Mouse (Mus musculus) skeletal muscle tissue, adult 2 months (tissue): Measurements from ENCODE around the gene Msi2.

Experiments used
- DNase-seq: peaks from one replicate; pipeline ENCODE4 v3.0.0-alpha.2; 2012; ENCODE audit warnings: low read depth, low spot score

The Msi2 gene

DNA sequence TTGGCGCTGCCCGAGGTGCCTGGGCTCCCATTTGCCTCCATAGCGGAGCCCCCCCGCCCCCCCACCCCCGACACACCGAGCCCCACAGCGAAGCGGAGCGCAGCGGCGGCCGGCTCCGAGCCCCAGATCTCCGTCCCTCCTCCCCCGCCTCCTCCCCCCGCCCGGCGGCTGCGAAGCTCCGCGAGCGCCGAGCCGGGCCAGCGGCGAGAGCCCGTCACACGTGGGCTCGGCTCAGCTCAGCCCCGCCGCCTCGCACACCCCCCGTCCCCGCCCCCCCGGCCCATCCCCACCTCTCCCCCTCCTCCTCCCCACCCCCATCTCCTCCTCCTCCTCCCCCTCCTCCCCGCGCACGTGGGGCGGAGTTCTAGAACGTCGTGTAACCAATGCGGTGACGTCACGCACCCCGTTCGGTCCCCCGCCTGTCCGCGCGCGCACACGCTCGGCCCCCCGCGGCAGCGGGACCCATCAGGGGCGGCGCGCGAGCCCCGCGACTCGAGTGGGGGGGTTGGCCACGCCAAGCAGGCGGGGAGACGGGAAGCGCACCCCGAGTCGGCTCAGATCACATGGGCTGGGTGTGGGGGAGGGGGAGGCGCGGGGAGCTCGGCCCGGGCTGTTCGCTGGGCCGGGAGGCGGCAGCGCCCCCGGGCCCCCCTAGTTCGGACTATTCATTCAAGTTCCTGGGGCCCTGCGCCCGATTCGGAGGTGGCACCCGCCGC lies at the start of gene Msi2:
TSS of gene Msi2 (minus strand) at position 464 of the 716 bp plus-strand sequence.
- DNase-seq, result peak; percentile 95

DNA sequence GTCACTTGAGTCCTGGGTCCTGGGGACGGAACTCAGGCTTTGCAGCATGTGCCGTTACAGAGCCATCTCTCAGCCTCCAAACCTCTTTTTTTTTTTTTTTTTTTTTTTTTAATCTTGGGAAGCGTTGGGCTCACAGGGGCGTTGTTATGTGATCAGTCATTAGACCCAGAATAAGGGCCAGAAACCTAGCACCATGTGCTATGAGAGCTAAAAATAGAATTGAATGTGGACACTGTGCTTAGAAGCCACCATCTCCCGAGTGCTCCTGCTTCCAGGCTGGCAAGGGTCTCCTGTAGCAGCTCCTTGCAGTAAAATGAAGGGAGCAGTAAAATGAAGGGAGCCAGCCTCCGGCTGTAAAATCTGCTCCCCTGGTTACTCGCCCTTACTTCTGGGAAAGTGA lies 47.3 kb upstream of the Msi2 start:
- DNase-seq, result peak; percentile 65

DNA sequence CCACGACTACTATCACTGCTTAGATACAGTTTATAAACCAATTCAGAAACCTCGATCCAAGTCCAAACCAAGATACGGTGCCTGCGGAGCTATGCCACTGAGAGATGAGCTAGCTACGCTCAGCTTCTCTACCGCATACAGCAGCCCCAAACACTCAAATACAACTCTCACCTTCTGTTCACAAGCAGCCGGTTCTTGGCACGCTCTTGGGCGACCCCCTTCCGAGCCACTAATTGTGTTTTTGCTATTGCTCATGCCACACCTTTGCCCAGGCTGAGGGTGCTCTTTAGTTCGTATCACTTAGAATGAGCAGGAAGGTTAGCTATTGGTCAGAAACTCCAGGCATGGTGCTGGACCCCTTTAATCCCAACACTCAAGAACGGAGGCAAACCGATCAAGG lies 45.1 kb upstream of the Msi2 start:
- no peak for DNase-seq

DNA sequence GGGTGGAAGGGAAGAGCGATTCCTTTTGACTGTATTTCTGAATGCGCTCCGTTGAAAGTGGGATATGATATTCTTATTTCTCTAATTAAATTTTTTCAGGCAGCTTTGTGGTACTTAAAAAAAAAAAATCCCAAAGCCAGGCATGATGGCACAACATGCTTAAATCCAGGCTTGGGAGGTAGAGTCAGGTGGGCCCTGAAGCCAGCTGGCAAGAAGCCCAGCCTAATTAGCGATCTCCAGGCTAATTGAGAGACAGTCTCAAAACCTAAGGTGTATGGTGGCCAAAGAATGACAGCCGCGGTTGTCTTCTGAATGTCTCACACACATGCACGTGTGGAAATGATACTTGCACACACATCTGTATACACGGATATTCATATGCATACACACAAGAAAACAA lies 41.2 kb upstream of the Msi2 start:
- no peak for DNase-seq

DNA sequence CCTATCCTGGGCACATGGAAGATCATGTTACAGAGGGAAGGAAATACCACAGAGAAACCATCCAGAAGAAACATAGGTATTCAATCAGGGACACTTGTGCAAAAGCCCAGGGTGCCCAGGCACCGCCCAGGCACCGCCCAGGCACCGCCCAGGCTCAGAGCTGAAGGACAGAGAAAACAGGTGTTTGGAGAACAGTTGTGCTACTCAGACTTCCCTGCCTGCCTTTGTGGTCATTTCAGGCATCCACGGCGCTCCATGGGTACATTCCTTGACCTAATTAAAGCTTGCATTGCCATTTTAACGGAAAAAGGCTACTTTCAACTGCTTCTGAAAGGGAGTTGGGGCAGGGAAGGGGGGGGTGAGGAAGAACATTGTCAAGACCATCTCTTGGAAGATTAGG lies 40.1 kb upstream of the Msi2 start:
- no peak for DNase-seq

DNA sequence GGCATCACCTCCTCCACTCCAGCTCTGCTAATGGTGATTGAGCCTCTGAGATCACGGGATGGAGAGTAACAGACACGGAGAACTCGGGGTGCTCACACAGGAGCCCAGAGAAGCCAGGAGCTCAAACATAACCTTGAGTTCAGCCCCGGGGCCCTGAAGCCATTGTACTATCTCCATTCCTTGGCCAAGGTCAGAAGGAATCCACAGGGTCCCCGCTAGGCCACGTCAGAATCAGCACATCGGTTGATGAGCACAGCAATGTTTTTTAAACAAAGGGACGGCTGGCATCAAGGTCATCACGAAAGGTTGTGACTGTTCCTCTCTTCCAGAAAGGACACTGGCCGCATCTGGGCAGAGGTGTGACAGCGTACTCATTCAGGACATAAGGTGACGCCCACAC lies 27.0 kb upstream of the Msi2 start:
- DNase-seq, result no peak

DNA sequence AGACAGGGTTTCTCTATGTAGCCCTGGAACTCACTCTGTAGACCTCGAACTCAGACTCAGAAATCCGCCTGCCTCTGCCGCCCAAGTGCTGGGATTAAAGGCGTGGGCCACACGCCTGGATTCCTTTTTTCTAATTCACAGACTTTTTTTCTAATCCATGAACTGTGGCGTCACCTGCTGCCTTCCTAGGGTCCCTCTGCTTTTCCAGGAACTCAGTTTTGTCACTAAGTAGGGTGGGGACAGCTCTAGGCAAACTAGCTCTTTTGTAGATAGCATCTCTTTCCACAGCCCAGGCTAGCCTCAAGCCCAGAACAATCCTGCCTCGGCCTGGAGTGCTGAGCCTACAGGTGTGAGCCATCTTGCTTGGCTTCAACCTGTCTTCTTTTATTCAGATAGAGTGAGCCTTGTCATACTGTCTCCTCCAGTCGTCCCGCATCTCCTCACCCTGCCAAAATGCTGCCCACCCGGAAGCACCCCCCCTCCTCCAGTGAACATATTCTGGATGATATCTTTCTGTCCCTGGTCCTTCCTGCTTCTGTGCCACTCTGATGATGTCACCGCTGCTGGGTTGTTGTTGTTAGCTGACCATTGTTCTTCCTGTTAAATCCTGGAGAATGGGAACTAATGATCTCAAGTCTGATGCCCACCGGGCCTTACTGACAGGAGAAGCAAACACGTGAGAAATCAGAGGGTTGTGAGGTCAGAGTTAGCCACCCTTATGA lies 21.4 kb upstream of the Msi2 start:
- DNase-seq, result no peak

DNA sequence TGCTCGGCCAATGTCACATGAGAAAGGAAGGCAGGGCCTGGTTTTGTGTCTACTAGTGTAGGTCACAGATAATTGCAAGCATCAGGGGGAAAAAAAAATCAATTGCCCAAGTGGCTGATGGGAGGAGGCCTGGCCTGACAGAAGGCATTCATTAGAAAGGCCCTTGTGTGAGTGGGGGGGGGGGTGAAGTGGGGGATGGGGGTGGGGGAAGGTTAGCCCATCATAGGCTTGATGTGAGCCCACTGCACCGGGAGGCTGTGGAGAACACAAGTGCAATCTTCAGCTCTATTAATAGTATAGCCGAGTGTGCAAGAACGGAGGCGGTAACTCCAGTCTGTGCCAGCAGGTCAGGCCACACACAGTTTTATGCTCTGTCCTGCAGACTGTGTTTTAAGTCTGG lies 11.1 kb upstream of the Msi2 start:
- DNase-seq, result no peak

DNA sequence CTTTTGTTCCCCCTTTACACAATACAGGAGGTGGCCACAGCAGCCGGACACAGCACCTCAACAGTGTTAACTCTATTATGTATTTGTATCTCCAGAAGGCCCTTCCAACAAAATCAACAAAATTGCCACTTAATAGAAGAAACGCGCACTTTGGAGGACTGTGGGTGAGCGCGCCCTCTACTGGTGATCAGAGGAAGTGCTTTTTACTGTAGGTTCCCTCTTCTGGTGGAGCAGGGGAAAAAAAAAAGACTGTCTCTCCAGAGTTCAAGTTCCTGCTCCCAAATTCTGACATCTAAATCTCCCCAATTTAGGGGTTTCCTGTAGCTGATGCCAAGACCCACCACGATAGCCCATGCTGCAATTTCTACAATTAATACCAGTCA lies 10.2 kb upstream of the Msi2 start:
- peak; percentile 56 for DNase-seq

DNA sequence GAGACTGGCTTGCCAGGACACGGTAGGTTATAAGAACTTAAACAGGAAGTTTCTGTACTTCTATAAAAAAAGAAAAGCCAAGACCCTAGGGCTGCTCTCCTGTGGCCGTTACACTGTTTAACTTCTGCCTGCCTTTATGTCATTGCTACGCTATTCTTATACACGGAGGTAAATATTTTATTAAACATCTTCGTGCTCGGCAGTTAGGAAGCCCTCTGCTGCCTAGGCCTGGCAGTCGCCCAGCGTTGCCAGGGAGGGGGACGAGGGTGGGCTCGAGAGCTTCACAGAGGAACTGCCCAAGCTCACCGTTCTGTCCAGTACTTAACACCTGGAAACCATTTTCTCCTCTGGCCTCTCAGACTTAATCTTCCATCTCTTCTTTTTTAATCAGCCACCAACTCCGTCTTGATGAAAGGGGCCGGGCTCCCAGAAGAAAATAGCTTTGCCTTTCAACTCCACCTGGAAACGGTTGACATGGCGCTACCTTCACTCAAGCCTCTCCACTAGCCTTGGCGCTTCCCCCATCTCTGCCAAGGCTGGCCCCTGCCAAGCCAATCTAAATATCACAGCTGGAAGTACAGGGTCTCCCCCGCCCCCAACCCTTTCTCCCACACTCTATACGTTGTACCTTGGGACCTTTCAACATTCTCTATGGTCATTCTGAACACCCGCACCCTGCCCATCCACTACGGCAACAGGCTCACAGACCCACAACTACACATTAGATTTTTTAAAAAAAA lies 9.6 kb upstream of the Msi2 start:
- no peak for DNase-seq

DNA sequence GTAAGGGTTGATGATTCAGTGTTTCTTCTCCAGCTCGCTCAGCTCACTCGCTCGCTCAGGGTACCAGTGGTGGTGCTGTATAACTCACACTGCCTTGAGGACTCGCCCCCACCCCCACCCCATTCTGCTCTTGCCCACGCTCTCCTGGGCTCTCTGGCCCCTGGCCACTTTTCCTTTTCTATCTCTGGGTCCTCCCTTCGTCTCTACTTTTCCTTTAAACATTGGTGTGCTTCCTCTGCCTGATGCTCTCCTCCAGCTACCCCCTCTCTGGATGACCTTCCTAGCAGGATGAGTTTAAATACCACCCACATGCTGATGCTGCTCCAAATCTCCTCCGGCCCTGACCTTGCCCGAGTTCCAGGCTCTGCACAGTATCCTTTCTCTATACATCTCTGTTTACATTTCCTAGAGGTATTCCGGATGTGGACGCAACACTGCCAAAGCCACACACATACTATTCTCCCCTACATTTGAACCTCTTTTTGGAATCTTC lies 2.9 kb upstream of the Msi2 start:
- DNase-seq, result no peak

DNA sequence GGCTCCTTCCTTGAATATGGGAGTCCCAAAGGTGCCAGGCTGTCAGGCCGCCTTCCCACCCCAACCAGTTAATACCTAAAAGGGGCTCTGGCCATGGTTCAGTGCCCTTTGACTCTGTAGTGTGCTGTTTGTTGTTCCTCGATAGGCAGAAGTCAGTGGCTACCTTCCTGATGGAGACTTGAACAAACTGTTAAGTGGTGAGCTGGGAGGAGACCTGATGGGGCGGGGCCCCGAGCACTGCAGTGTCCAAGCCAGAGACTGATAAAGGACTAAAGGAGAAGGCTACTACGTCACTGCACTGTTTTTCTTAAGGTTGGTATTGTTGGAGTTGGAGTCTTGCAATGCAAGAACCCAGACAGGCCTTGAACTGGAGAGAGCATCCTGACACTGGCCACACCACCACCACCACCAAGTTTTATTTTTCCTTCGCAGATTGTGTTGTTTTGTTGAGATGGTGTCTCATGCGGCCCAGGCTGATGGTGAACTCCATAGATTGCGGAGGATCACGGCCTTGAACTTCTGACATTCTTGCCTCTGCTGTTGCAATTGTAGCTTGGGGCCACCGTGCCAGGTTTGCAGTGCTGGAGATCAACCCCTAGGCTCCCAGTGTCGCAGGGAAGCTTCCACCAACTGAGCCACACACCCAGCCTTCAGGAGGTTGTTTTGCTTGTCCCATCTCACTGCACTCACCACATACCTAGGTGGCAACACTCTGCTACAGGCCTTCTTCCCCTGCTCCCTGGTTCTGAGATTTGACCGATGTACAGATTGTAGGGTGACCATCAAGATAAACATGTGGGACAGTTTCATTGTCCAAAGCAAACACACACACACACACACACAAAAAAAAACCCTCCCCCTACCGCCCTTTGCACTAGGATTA lies 2.2 kb upstream of the Msi2 start:
- no peak for DNase-seq

DNA sequence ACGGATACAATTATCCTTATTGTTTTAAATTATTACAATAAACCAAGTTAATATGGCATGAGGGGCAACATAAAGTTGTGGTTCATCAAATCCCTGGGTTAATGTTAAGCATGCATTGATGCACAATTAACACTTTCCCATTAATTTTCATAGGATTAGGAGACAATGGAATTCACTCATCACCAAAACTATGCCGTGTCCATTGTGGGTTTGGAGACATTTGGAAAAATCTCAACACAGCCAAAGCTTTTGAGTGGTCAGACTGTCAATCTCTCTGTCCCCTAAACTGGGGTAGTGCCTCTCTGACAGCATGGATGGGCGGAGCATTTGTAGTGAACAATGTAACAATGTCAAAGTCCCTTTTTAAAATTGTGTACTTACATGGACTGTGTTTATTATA lies 1.3 kb upstream of the Msi2 start:
- no peak for DNase-seq

DNA sequence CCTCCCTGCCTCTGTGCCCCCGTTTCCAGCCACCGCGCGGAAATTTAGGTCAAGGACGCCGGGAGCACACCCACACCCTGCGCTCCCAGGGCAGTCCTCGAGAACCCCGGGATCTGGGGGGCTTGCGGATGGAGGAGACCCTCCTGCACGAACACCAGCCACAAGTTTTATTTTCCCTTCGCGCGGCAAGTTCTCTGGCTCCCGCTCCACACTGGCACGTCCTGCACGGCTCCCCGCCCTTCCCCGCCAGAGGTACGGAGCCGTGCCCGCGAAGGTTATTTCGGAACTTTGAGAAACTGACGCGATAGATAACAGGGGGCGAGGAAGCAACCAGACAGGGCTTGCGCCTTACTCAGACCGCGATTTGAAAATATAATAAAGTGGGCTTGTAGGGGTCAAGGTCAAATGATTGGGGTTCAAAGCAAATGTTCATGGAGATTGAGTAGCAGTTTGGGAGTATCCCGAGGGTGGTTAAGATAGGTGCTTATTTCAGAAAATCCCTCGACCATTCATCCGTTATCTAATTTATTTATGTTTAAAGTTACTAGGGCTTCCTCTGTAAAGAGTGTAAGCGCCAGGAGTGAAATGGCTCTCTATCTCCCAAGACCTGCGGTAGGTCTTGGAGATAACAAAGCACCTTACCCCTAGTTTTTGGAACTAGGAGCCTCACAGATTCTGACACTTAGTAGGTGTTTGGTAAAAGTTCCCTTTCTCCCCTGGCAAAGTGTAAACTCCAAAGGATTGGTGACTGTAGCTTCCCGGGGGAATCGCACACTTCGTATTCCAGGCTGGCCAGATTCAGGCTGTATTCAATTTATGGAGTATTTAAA lies 668 bp upstream of the Msi2 start:
- DNase-seq, result no peak

DNA sequence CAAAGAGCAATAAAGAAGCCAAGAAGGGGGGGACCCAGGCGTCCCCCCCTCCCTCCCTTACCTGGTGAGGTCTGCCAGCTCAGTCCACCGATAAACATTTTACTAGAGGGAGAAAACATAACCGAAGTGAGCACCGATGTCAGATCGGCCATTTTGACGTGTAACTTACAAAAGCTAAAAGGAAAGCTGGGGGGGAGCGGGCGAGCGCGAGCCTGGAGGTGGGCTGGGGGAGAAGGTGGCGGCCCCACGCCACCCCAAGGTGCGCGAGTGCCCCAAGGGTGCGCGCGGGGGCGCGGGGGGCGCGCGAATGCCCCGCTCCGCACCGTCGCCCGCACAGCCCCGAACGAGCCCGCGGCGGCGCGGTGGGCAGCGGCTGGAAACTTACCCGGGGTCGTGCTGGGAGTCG lies 666 bp downstream of the Msi2 start:
- no peak for DNase-seq

DNA sequence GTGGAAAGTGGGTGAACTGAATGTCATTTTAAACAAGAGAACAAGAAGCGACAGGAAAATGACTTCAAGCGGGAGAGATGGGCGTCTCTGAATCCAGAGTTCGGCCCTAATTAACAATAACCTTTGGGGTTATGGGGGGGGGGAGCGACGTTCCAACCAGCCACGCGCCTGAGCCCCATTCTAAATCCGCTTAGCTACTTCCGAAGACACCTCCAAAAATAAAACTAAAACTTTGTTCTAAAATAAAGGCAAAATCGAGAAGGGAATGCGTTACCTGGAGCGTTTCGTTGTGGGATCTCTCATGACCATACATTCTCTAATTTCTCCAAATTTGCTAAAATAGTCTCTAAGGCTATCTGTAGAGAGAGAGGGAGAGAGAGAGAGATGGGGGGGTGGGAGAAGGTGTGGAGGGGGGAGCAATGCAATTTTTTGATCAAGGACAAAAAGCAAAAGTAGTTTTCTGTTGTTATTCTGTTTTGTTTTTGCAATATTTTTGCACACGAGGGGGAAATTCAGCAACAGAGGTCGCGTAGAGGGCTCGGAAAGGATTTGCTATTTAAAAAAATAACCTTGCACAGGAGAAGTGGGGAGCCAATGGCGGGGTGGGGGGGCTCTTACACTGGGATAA lies 1.2 kb downstream of the Msi2 start:
- DNase-seq, result no peak

DNA sequence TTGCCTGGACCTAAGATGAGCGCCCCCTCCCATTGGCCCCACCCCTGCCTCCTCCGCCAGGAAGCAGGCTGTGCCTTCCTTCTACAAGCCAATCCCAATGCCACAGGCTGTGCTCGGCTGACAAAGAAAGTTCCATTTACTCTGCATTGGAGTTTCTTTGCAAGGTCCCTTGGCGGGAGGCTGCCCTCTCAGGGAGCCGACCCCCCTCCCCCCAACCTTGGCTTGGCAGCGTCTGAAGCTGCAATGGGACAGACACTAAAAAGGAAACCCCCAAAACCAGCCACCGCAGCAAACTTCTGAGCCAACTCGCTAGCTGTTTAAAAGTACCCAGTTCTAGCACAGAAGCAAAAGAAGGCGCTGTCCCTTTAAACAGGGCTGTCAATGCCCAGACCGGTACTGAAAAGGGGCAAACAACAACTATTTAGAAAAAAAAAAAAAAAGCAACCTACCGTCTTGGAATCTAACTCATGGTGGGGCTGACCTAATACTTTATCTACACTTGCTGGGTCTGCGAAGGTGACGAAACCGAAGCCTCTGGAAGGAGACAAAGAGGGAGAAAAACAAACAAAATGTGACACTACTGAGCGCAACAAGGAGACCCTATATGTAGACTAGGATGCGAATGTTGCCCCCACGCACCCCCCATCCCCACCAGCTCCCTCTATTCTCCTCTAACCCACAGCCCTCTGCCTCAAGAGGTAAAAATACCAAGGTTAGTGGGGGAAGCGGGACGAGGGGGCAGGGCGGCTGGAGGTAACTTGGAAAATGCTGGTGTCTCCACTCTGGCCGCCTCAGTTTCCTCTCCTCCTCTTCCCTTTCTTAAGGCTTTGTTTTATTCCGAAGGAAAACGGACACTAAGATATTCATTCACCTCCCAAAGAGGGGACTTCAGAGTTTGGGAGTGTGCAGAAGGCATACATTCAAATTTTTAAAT lies 2.0 kb downstream of the Msi2 start:
- no peak for DNase-seq

DNA sequence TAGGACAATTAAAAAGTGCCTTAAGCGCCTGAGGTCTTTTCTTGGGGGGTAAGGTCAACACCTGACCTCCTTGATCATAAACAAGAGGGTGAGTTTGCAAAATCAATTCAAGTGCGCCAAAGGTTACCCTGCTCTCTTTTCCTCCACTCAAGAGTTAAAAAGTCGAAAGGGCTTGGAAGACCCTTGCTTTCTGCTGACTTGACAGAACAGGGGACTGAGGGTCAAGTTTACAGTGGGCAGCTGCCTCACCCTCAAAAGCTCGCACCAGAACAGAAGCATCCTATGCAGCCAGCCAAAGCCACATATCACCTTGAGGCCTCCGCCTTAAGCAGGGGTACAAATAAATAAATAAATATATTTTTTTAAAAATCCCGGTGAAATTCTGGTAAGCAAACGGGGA lies 3.0 kb downstream of the Msi2 start:
- DNase-seq, result no peak

DNA sequence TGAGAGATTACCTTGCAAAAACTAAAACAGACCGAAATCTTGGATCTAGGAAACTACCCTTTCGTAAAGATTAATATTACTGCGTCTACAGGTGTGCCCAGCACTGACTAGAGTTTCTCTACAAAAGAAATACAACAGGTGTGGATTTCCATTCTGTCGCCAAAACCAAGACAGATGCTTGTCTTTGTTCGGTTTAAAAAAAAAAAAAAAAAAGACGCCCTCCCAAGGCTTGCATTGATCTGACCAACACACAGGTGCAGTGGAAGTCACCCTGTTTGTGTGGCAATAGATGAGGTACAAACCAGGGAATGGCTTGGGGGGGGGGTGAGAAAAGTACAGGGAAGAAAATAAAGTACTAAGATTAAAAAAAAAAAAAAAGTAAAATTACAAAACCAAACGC lies 4.2 kb downstream of the Msi2 start:
- DNase-seq, result no peak
